Mouse (Mus musculus): ENCODE results near the gene Rpl19. TPM values are rescaled to one million over a fixed set of nuclear protein-coding genes. Genes with fewer than 3 reads are reported as not detected.

Rpl19 gene
- 983 and 1,161 TPM in 2 replicates for polyA plus RNA-seq (2015; fragmentation: Nextera tagmentation; extraction: Ambion mirVana)

- Histone ChIP-seq H3K9ac (peak within 1 kb of the TSS; percentile 100), H3K9me3 (no peaks in the 10 kb centered on the region), H3K4me3 (peak within 1 kb of the TSS; percentile 99), H3K4me2 (peak within 1 kb of the TSS; percentile 92), H3K36me3 (peaks cover 34% of the 10 kb centered on the region), H3K4me1 (peaks cover 25% of the 10 kb centered on the region), H3K27me3 (no peaks in the 10 kb centered on the region), H3K27ac (peak within 1 kb of the TSS; percentile 94)
- under 1% methylated on average over 69 of the region's 69 CpGs for WGBS
- ATAC-seq (ENCODE audit: insufficient number of reproducible peaks, insufficient read depth, low FRiP score, low TSS enrichment, low read depth), result peak; percentile 61; the same call in 1 of the 2 replicates
Observed at GRCm38 (mm10) chr11:98026570-98027296, at the start of gene Rpl19. Gene Rpl19, plus strand, starts transcription at chr11:98026710.

- 72% methylated on average over 5 of the region's 5 CpGs for WGBS
- Histone ChIP-seq H3K4me1 (peaks cover 12% of the 10 kb centered on the region), H3K9me3 (no peaks in the 10 kb centered on the region), H3K4me2 (no peak overlapping the region), H3K27me3 (no peaks in the 10 kb centered on the region), H3K9ac (no peak overlapping the region), H3K4me3 (no peak overlapping the region), H3K27ac (no peak overlapping the region), H3K36me3 (no peaks in the 10 kb centered on the region)
- no peak for ATAC-seq (ENCODE audit: insufficient number of reproducible peaks, insufficient read depth, low FRiP score, low TSS enrichment, low read depth)
Observed at GRCm38 (mm10) chr11:97977797-97978196, 48.7 kb upstream of the Rpl19 start.

- H3K9me3 ChIP-seq, result no peaks in the 10 kb centered on the region
- H3K27ac ChIP-seq, result no peak overlapping the region
- no peaks in the 10 kb centered on the region for H3K36me3 ChIP-seq
- no peak for ATAC-seq (ENCODE audit: insufficient number of reproducible peaks, insufficient read depth, low FRiP score, low TSS enrichment, low read depth)
- 83% methylated on average over 13 of the region's 13 CpGs for WGBS
- no peak overlapping the region for H3K4me3 ChIP-seq
- 0 out of 2 replicates have a peak, but pooled peaks cover 4% of the 10 kb centered on the region for H3K27me3 ChIP-seq
- H3K9ac ChIP-seq, result no peak overlapping the region
- H3K4me2 ChIP-seq, result no peak overlapping the region
- peaks cover 12% of the 10 kb centered on the region for H3K4me1 ChIP-seq
Observed at GRCm38 (mm10) chr11:97978392-97978791, 48.1 kb upstream of the Rpl19 start.

- H3K4me3 ChIP-seq, result no peak overlapping the region
- H3K9ac ChIP-seq, result 0 out of 2 replicates have a peak overlapping the region, but pooled peaks have one; percentile 21
- H3K36me3 ChIP-seq, result no peaks in the 10 kb centered on the region
- no peak overlapping the region for H3K27ac ChIP-seq
- H3K9me3 ChIP-seq, result no peaks in the 10 kb centered on the region
- no peak overlapping the region for H3K4me2 ChIP-seq
- H3K4me1 ChIP-seq, result peaks cover 12% of the 10 kb centered on the region
- 56% methylated on average over 10 of the region's 10 CpGs for WGBS
- ATAC-seq (ENCODE audit: insufficient number of reproducible peaks, insufficient read depth, low FRiP score, low TSS enrichment, low read depth), result no peak
- H3K27me3 ChIP-seq, result peaks cover 19% of the 10 kb centered on the region
Observed at GRCm38 (mm10) chr11:97979824-97980495, 46.5 kb upstream of the Rpl19 start.

GRCm38 (mm10) chr11:97980531-97980966 lies 46.0 kb upstream of the Rpl19 start:
- Histone ChIP-seq H3K9me3 (no peaks in the 10 kb centered on the region), H3K27ac (no peak overlapping the region), H3K9ac (0 out of 2 replicates have a peak overlapping the region, but pooled peaks have one; percentile 21), H3K4me3 (no peak overlapping the region), H3K4me1 (peaks cover 12% of the 10 kb centered on the region), H3K27me3 (peaks cover 25% of the 10 kb centered on the region), H3K36me3 (no peaks in the 10 kb centered on the region), H3K4me2 (no peak overlapping the region)
- WGBS, result 24% methylated on average over 9 of the region's 9 CpGs
- no peak for ATAC-seq (ENCODE audit: insufficient number of reproducible peaks, insufficient read depth, low FRiP score, low TSS enrichment, low read depth)

GRCm38 (mm10) chr11:97982721-97983120 lies 43.8 kb upstream of the Rpl19 start:
- H3K27me3 ChIP-seq, result peaks cover 42% of the 10 kb centered on the region
- no peak for ATAC-seq (ENCODE audit: insufficient number of reproducible peaks, insufficient read depth, low FRiP score, low TSS enrichment, low read depth)
- H3K4me2 ChIP-seq, result no peak overlapping the region
- no peak overlapping the region for H3K4me3 ChIP-seq
- no peaks in the 10 kb centered on the region for H3K36me3 ChIP-seq
- peaks cover 27% of the 10 kb centered on the region for H3K4me1 ChIP-seq
- 85% methylated on average over 9 of the region's 9 CpGs for WGBS
- H3K9me3 ChIP-seq, result no peaks in the 10 kb centered on the region
- H3K27ac ChIP-seq, result no peak overlapping the region
- no peak overlapping the region for H3K9ac ChIP-seq

- Histone ChIP-seq H3K9ac (no peak overlapping the region), H3K4me1 (peaks cover 27% of the 10 kb centered on the region), H3K27me3 (peaks cover 42% of the 10 kb centered on the region), H3K36me3 (no peaks in the 10 kb centered on the region), H3K4me3 (no peak overlapping the region), H3K27ac (no peak overlapping the region), H3K4me2 (no peak overlapping the region), H3K9me3 (no peaks in the 10 kb centered on the region)
- no peak for ATAC-seq (ENCODE audit: insufficient number of reproducible peaks, insufficient read depth, low FRiP score, low TSS enrichment, low read depth)
- 93% methylated on average over 3 of the region's 3 CpGs for WGBS
Observed at GRCm38 (mm10) chr11:97983506-97983905, 43.0 kb upstream of the Rpl19 start.

GRCm38 (mm10) chr11:97983983-97984382 lies 42.5 kb upstream of the Rpl19 start:
- H3K4me2 ChIP-seq, result no peak overlapping the region
- no peaks in the 10 kb centered on the region for H3K36me3 ChIP-seq
- no peak overlapping the region for H3K9ac ChIP-seq
- peaks cover 27% of the 10 kb centered on the region for H3K4me1 ChIP-seq
- H3K4me3 ChIP-seq, result no peak overlapping the region
- 77% methylated on average over 1 of the region's 1 CpGs for WGBS
- no peak overlapping the region for H3K27ac ChIP-seq
- no peaks in the 10 kb centered on the region for H3K9me3 ChIP-seq
- no peak for ATAC-seq (ENCODE audit: insufficient number of reproducible peaks, insufficient read depth, low FRiP score, low TSS enrichment, low read depth)
- H3K27me3 ChIP-seq, result peaks cover 42% of the 10 kb centered on the region

- H3K9ac ChIP-seq, result peak within 1 kb of the TSS; percentile 73
- ATAC-seq (ENCODE audit: insufficient number of reproducible peaks, insufficient read depth, low FRiP score, low TSS enrichment, low read depth), result no peak
- WGBS, result 2% methylated on average over 62 of the region's 74 CpGs
- peaks cover 35% of the 10 kb centered on the region for H3K4me1 ChIP-seq
- H3K36me3 ChIP-seq, result no peaks in the 10 kb centered on the region
- H3K27me3 ChIP-seq, result peaks cover 42% of the 10 kb centered on the region
- H3K27ac ChIP-seq, result no peak within 1 kb of the TSS
- H3K4me3 ChIP-seq, result peak within 1 kb of the TSS; percentile 71
- peak within 1 kb of the TSS; percentile 89 for H3K4me2 ChIP-seq
- no peaks in the 10 kb centered on the region for H3K9me3 ChIP-seq
Observed at GRCm38 (mm10) chr11:97985727-97986677, 40.5 kb upstream of the Rpl19 start, which contains the start of gene Plxdc1. Gene Plxdc1, minus strand, starts transcription at chr11:97986444.

GRCm38 (mm10) chr11:97986738-97987465 lies 39.6 kb upstream of the Rpl19 start:
- no peak for ATAC-seq (ENCODE audit: insufficient number of reproducible peaks, insufficient read depth, low FRiP score, low TSS enrichment, low read depth)
- Histone ChIP-seq H3K27ac (no peak overlapping the region), H3K4me2 (peak overlapping the region; percentile 89), H3K27me3 (peaks cover 42% of the 10 kb centered on the region), H3K4me1 (peaks cover 32% of the 10 kb centered on the region), H3K9me3 (no peaks in the 10 kb centered on the region), H3K4me3 (peak overlapping the region; percentile 71), H3K36me3 (no peaks in the 10 kb centered on the region), H3K9ac (peak overlapping the region; percentile 73; the same call in 1 of the 2 replicates)
- WGBS, result 26% methylated on average over 13 of the region's 17 CpGs
